Mouse (Mus musculus) stomach, postnatal 0 days (tissue): ENCODE data around the gene Qprt. TPM values are rescaled to one million over a fixed set of nuclear protein-coding genes. Genes with fewer than 3 reads are reported as not detected.
"Not testable (repeated sequence)": the region's sequence is repeated elsewhere in the genome, so short reads cannot be mapped to it uniquely, and the experiment has no call there.

Experiments
- ATAC-seq: fragments of 200-750 bp; cut with Nextera tagmentation; 2 replicates; pipeline ENCODE4 v1.8.0; 2017; ENCODE audit not compliant: low FRiP score, low TSS enrichment
- DNase-seq: peaks from one replicate; pipeline ENCODE4 v3.0.0-alpha.2; 2016; ENCODE audit warnings: low spot score
- H3K27ac ChIP-seq: fragments of 300-500 bp; sonication (generic); replicated peaks from 2 replicates; pipeline ENCODE4 v1.5.1; 2014; ENCODE audit warnings: mild to moderate bottlenecking, control low read depth
- H3K27me3 ChIP-seq: fragments of 300-500 bp; sonication (generic); 2 replicates; pipeline ENCODE4 v1.6.1; 2014; ENCODE audit warnings: low read length; ENCODE audit not compliant: control insufficient read depth, insufficient read depth
- H3K36me3 ChIP-seq: fragments of 300-500 bp; sonication (generic); 2 replicates; pipeline ENCODE4 v1.6.1; 2014; ENCODE audit warnings: low read length, mixed read lengths; ENCODE audit not compliant: control insufficient read depth, insufficient read depth
- H3K4me1 ChIP-seq: fragments of 300-500 bp; sonication (generic); replicated peaks from 2 replicates; pipeline ENCODE4 v1.6.1; 2014; ENCODE audit warnings: antibody characterized with exemption; ENCODE audit not compliant: control insufficient read depth, insufficient read depth
- H3K4me2 ChIP-seq: fragments of 300-500 bp; sonication (generic); replicated peaks from 2 replicates; pipeline ENCODE4 v1.6.1; 2014; ENCODE audit warnings: low read depth, mild to moderate bottlenecking, control low read depth, moderate library complexity
- H3K4me3 ChIP-seq: fragments of 300-500 bp; sonication (generic); 2 replicates; pipeline ENCODE4 v1.5.1; 2014; ENCODE audit warnings: low read depth, low read length, control low read depth
- H3K9ac ChIP-seq: fragments of 300-500 bp; sonication (generic); 2 replicates; pipeline ENCODE4 v1.6.1; 2014; ENCODE audit warnings: mild to moderate bottlenecking, low read length, control low read depth, mixed read lengths
- H3K9me3 ChIP-seq: fragments of 300-500 bp; sonication (generic); 2 replicates; pipeline ENCODE4 v1.6.1; 2016; ENCODE audit warnings: low read length; ENCODE audit not compliant: control insufficient read depth
- CTCF ChIP-seq: IDR thresholded peaks from 2 replicates; pipeline ENCODE4 v1.5.1; 2016; ENCODE audit warnings: antibody characterized with exemption, low read depth, mild to moderate bottlenecking, moderate library complexity
- EP300 ChIP-seq: optimal IDR thresholded peaks from 2 replicates; pipeline ENCODE3; 2016; ENCODE audit warnings: antibody characterized with exemption
- WGBS: fragments of 180-500 bp; shearing (Covaris S2); extraction: QIAGEN DNeasy Blood & Tissue Kit; methylation state at CpG from one replicate; pipeline ENCODE4 v1.1.7; 2014; 5-methylcytosine and 5-hydroxymethylcytosine counted together
- polyA plus RNA-seq: library from polyadenylated mRNA; unstranded; fragments of >200 nt; fragmentation: Nextera tagmentation; extraction: Ambion mirVana; gene quantifications from 2 replicates; pipeline ENCODE4 v1.2.1, GENCODE M21; 2015

Gene Qprt
- polyA plus RNA-seq, 1 experiment from 2014 or later = 0.89 TPM

DNA sequence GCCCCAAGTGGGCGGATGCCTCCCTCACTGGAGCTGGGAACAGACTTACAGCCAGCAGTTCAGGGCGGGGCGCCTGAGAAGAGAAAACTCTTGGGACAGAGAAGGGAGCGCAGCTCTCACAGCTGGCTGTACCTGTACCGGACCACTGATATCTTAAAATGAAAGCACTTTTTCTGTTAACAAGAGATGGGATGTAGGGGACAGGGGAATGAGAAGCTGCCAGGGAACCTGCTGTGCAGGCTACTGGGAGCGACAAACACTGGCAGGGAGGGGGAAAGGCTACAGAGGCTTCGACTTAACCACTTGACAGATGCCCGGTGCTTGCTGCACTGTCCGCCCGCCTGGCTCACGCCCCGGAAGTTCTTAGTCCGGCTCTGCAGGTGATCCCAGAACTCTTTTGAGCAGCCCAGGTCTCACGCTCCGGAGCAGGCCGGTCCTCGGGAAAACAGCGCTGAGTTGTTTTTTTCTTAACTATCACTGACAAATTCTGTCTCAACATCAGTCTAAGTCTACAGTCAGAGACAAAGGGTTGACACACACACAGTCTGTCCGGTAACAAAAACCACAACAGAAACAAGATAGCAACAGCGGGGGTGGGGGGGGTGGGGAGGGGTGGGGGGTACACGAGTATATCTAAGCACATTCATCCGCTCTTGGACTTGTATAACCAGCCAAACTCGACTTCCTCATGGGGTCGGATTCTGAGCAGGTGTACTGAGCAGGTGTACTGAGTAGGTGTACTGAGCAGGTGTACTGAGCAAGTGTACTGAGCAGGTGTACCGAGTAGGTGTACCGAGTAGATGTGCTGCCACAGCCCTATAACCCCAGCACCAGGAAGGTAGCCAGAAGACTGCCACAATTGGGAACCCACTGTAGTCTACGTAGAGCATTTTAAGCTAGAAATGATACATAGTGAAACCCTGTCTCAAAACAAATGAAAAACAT, 32.9 kb downstream of the Qprt start:
- DNase-seq (peak; percentile 52), ATAC-seq (no peak)
- TF ChIP-seq CTCF (no peak), EP300 (no peak)
- Histone ChIP-seq H3K4me2 (peak overlapping the region; percentile 35; the same call in 1 of the 2 replicates), H3K9me3 (no peaks in the 10 kb centered on the region), H3K9ac (no peak overlapping the region), H3K4me1 (no peaks in the 10 kb centered on the region), H3K36me3 (no peaks in the 10 kb centered on the region), H3K27me3 (no peaks in the 10 kb centered on the region), H3K4me3 (no peak overlapping the region), H3K27ac (no peak overlapping the region)
- 20% methylated on average over 27 of the region's 27 CpGs for WGBS

- DNase-seq (no peak), ATAC-seq (no peak)
- Histone ChIP-seq H3K9me3 (no peaks in the 10 kb centered on the region), H3K27ac (no peak overlapping the region), H3K4me3 (no peak overlapping the region), H3K4me1 (no peaks in the 10 kb centered on the region), H3K4me2 (no peak overlapping the region), H3K36me3 (no peaks in the 10 kb centered on the region), H3K9ac (no peak overlapping the region), H3K27me3 (no peaks in the 10 kb centered on the region)
- 79% methylated on average over 3 of the region's 3 CpGs for WGBS
- TF ChIP-seq CTCF (no peak), EP300 (no peak)
These were observed 33.9 kb downstream of the Qprt start for GRCm38 (mm10) chr7:127088083-127088482.

- H3K4me2 ChIP-seq = not testable (repeated sequence)
- WGBS = 78% methylated on average over 6 of the region's 6 CpGs
These were observed 34.6 kb downstream of the Qprt start, which contains the start of gene Zg16 for GRCm38 (mm10) chr7:127087278-127088010. TSS of gene Zg16 (minus strand) at chr7:127087328.

DNA sequence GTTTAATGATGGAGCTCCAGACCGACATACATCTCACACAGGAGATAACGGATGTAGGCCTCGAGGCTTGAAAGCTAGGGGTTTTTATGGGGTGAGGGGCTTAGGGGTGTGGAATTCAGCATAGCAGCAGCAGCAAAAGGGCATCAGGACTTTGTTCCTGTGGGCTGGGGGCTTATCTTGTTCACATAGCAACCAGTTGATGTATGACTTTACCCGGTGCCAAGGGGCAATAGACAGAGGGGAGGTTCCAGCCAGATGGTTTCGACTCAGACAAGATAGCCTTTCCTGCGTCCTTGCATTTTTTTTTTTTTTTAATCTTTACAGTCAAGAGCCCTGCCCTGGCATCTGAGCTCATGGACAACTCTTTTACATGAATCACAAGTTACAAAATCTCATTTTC, 36.3 kb downstream of the Qprt start:
- not testable (repeated sequence) for H3K4me1 ChIP-seq, H3K4me3 ChIP-seq, ATAC-seq, H3K4me2 ChIP-seq, H3K36me3 ChIP-seq, H3K27me3 ChIP-seq, DNase-seq, H3K9ac ChIP-seq, H3K27ac ChIP-seq, H3K9me3 ChIP-seq
- 32% methylated on average over 6 of the region's 6 CpGs for WGBS

More at GRCm38 (mm10) chr7:127087278-127088010, 34.6 kb downstream of the Qprt start, which contains the start of gene Zg16:
- not testable (repeated sequence) for ATAC-seq, H3K36me3 ChIP-seq, H3K9ac ChIP-seq, H3K4me1 ChIP-seq, H3K27me3 ChIP-seq, DNase-seq, H3K27ac ChIP-seq, H3K9me3 ChIP-seq, H3K4me3 ChIP-seq

DNA sequence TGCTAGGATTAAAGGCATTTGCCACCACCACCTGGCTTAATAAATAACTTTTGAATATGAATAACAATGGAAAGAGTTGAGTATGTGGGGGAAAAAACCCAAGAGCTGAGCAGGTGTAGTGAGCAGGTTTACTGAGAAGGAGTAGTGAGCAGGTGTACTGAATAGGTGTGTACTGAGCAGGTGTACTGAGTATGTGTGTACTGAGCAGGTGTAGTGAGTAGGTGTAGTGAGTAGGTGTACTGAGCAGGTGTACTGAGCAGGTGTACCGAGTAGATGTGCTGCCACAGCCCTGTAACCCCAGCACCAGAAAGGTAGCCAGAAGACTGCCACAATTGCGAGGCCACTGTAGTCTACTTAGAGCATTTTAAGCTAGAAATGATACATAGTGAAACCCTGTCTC, 37.2 kb downstream of the Qprt start:
- no peak overlapping the region for H3K27ac ChIP-seq
- 0 out of 2 replicates have a peak, but pooled peaks have one; percentile 61 for ATAC-seq
- no peak overlapping the region for H3K4me2 ChIP-seq
- DNase-seq = no peak
- TF ChIP-seq CTCF = no peak
- no peak for TF ChIP-seq EP300
- H3K4me3 ChIP-seq = no peak overlapping the region
- no peak overlapping the region for H3K9ac ChIP-seq
- no peaks in the 10 kb centered on the region for H3K4me1 ChIP-seq
- WGBS = 71% methylated on average over 2 of the region's 2 CpGs
- H3K9me3 ChIP-seq = no peaks in the 10 kb centered on the region
- H3K36me3 ChIP-seq = no peaks in the 10 kb centered on the region
- H3K27me3 ChIP-seq = no peaks in the 10 kb centered on the region

GRCm38 (mm10) chr7:127083689-127084088, 38.3 kb downstream of the Qprt start:
- H3K4me3 ChIP-seq = no peak overlapping the region
- no peak overlapping the region for H3K9ac ChIP-seq
- H3K4me1 ChIP-seq = no peaks in the 10 kb centered on the region
- WGBS = 58% methylated on average over 4 of the region's 4 CpGs
- no peaks in the 10 kb centered on the region for H3K36me3 ChIP-seq
- no peak overlapping the region for H3K4me2 ChIP-seq
- DNase-seq (no peak), ATAC-seq (no peak)
- H3K27me3 ChIP-seq = no peaks in the 10 kb centered on the region
- no peaks in the 10 kb centered on the region for H3K9me3 ChIP-seq
- H3K27ac ChIP-seq = no peak overlapping the region
- no peak for TF ChIP-seq EP300
- no peak for TF ChIP-seq CTCF
